ENCODE assay signal across 15 mouse cellular contexts in the genomic region with DNA sequence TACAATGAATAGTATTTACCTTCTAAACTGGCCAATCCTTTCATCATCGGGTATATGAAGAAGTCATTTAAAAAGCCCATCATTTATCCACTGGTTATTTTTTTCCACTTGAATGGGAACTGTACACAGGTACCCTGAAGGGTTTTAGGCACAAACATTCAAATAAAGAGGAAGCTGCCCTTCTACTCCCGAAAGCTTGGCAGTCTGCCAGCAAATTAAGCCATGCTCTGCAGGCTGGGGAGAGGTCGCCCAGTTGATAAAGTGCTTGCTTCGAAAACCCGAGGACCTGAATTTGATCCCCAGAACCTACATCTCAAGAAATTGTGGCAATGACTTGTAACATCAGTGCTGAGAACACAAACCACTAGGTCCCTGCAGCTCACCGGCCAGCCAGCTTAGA. TPM values are rescaled to one million over a fixed set of nuclear protein-coding genes. Genes with fewer than 3 reads are reported as not detected.
A peak's percentile ranks its signal among the peaks of the same experiment; 100 is the strongest.
DNase-seq lines count a peak whose midpoint lies in the region; ATAC-seq and TF ChIP-seq lines count a peak whose summit lies in the region.
"Had no signal": no experiment of that assay in that cellular context is flagged by ENCODE, and none has a peak within 500 bp of the region (broad histone marks: within the 10 kb centered on the region; RNA-seq: fewer than 3 reads in every experiment).

No protein-coding gene starts in this region.

- 31% methylated on average over 6 of the region's 6 CpGs for WGBS in embryonic facial prominence, embryonic 14.5 days

- no peak overlapping the region for H3K27ac ChIP-seq in MEL (ENCODE audit: control insufficient read depth, low read depth, low read length)
- H3K27ac ChIP-seq in embryonic facial prominence, embryonic 14.5 days (replicated peaks; ENCODE audit: low read depth, low read length), result no peak overlapping the region
- no peak overlapping the region for H3K27ac ChIP-seq in gastrocnemius, adult 2 months
- H3K27ac ChIP-seq: heart, embryonic 13.5 days; liver, embryonic 13.5 days had no signal

- H3K27me3 ChIP-seq in MEL (ENCODE audit: control insufficient read depth in 1 of 2, insufficient read depth in 2 of 2, low read length in 2 of 2), result no peaks in the 10 kb centered on the region
- H3K27me3 ChIP-seq in embryonic facial prominence, embryonic 14.5 days (replicated peaks; ENCODE audit: control insufficient read depth, insufficient read depth, low read length), result no peaks in the 10 kb centered on the region
- H3K27me3 ChIP-seq: liver, embryonic 13.5 days had no signal

- no peaks in the 10 kb centered on the region for H3K36me3 ChIP-seq in MEL (ENCODE audit: control insufficient read depth in 1 of 2, insufficient read depth in 2 of 2, low read length in 2 of 2)
- H3K36me3 ChIP-seq in embryonic facial prominence, embryonic 14.5 days (ENCODE audit: control insufficient read depth, insufficient read depth, low read length), result no peaks in the 10 kb centered on the region
- H3K36me3 ChIP-seq: heart, embryonic 13.5 days; liver, embryonic 13.5 days had no signal

- no peak overlapping the region for H3K4me3 ChIP-seq in MEL (ENCODE audit: control insufficient read depth in 1 of 2, insufficient read depth in 1 of 2, low read depth in 2 of 2, low read length in 2 of 2)
- H3K4me3 ChIP-seq in embryonic facial prominence, embryonic 14.5 days (ENCODE audit: low read depth, low read length), result no peak overlapping the region
- no peak overlapping the region for H3K4me3 ChIP-seq in gastrocnemius, adult 2 months
- H3K4me3 ChIP-seq: heart, embryonic 13.5 days; liver, embryonic 13.5 days had no signal

- intact Hi-C loops in gastrocnemius, adult 2 months (cut with DNase I), result no loop called here

- TF ChIP-seq POLR2A in MEL (IDR thresholded peaks at IDR 0.05; ENCODE audit: control insufficient read depth in 1 of 2, insufficient read depth in 1 of 2, low read depth in 1 of 2, low read length in 2 of 2, poor library complexity in 1 of 2), result no peak

- H3K9me3 ChIP-seq in MEL (replicated peaks; ENCODE audit: insufficient read depth, low read length), result no peaks in the 10 kb centered on the region
- H3K9me3 ChIP-seq in embryonic facial prominence, embryonic 14.5 days (ENCODE audit: control insufficient read depth, low read length), result no peaks in the 10 kb centered on the region
- H3K9me3 ChIP-seq: heart, embryonic 13.5 days; liver, embryonic 13.5 days had no signal

- H3K4me1 ChIP-seq in MEL (ENCODE audit: control insufficient read depth in 1 of 2, insufficient read depth in 2 of 2, low read length in 2 of 2), result no peaks in the 10 kb centered on the region
- H3K4me1 ChIP-seq in embryonic facial prominence, embryonic 14.5 days (ENCODE audit: control insufficient read depth, insufficient read depth, low read length), result no peaks in the 10 kb centered on the region
- H3K4me1 ChIP-seq: heart, embryonic 13.5 days; liver, embryonic 13.5 days had no signal

- TF ChIP-seq RAD21 in MEL (IDR thresholded peaks at IDR 0.05; ENCODE audit: low read depth, low read length), result no peak

- no peak overlapping the region for H3K4me2 ChIP-seq in embryonic facial prominence, embryonic 14.5 days (ENCODE audit: low read depth, low read length)
- H3K4me2 ChIP-seq: heart, embryonic 13.5 days; liver, embryonic 13.5 days had no signal

- TF ChIP-seq EP300 in MEL (IDR thresholded peaks at IDR 0.05; ENCODE audit: low read depth in 1 of 2, low read length in 2 of 2), result no peak

- no peaks in the 10 kb centered on the region for H3K79me2 ChIP-seq in MEL (ENCODE audit: control insufficient read depth, insufficient read depth, low read length, poor library complexity)

- no peak for ATAC-seq in embryonic facial prominence, embryonic 14.5 days (ENCODE audit: low read depth)

- DNase-seq in cerebellum, postnatal 10 days, result peak; percentile 70 to 73
- DNase-seq in cerebellum, adult 11-12 months, result no peak
- peak; percentile 3 for DNase-seq in kidney, postnatal 14 days
- DNase-seq in kidney, adult 8-10 months, result no peak
- DNase-seq in MEL (ENCODE audit: low read depth, low spot score), result peak; percentile 39
- peak; percentile 54 for DNase-seq in embryonic facial prominence, embryonic 14.5 days (ENCODE audit: low spot score)
- DNase-seq in gastrocnemius, adult 2 months, result no peak
- DNase-seq in spleen, postnatal 4 days (ENCODE audit: low spot score in 2 of 2), result no peak
- DNase-seq: B cell, adult 2 months; liver, embryonic 13.5 days; spleen, adult 18-20 months; thymus, postnatal 4 days had no signal

- H3K9ac ChIP-seq in MEL (ENCODE audit: control insufficient read depth, low read depth, low read length, poor library complexity, severe bottlenecking), result no peak overlapping the region
- H3K9ac ChIP-seq in embryonic facial prominence, embryonic 14.5 days (ENCODE audit: low read depth, low read length), result no peak overlapping the region
- H3K9ac ChIP-seq: heart, embryonic 13.5 days; liver, embryonic 13.5 days had no signal

- no peak for TF ChIP-seq CTCF in MEL (IDR thresholded peaks at IDR 0.05 in 2 of 3, conservative IDR thresholded peaks at IDR 0.05 in 1 of 3; ENCODE audit: control insufficient read depth in 1 of 3, insufficient read depth in 1 of 3, low read depth in 2 of 3, low read length in 3 of 3, poor library complexity in 1 of 3, severe bottlenecking in 1 of 3)
- TF ChIP-seq CTCF in gastrocnemius, adult 2 months (IDR thresholded peaks at IDR 0.05), result no peak

TF ChIP-seq in MEL, 35 proteins besides CTCF, POLR2A, EP300 and RAD21:
- no peak for TF ChIP-seq SIN3A (IDR thresholded peaks at IDR 0.05; ENCODE audit: low read length)

RNA-seq across cellular contexts. Expression of gene Phox2b, which starts 35.6 kb away (rescaled TPM):
- total RNA-seq in MEL (2012; rRNA removed), result not detected in 2 replicates
- polyA plus RNA-seq in MEL (2012; ENCODE audit: insufficient read depth in 1 of 2, insufficient read length in 2 of 2, low read depth in 1 of 2, low replicate concordance in 2 of 2, missing spikeins in 1 of 2), result not detected
- 1.8 and 2.4 TPM in 2 replicates for polyA plus RNA-seq in embryonic facial prominence, embryonic 14.5 days (2014; fragmentation: Nextera tagmentation; extraction: Ambion mirVana)
- total RNA-seq in gastrocnemius, adult 2 months (2021), result not detected
- total RNA-seq: gastrocnemius, adult 18-20 months; megakaryocyte-erythroid progenitor cell, adult 5-6 weeks had no signal

Comparison
In these comparisons a context has a peak if more than half of its experiments do, and no peak if none do; other contexts are left out.
1. DNase-seq: peak in cerebellum, postnatal 10 days (2 of 2), kidney, postnatal 14 days (single experiment), MEL (single experiment) and embryonic facial prominence, embryonic 14.5 days (single experiment); none in cerebellum, adult 11-12 months (single experiment), kidney, adult 8-10 months (0 of 2), gastrocnemius, adult 2 months (single experiment) and spleen, postnatal 4 days (0 of 2).